Comparison of ENCODE assay signal across 35 mouse cellular contexts in the genomic region with DNA sequence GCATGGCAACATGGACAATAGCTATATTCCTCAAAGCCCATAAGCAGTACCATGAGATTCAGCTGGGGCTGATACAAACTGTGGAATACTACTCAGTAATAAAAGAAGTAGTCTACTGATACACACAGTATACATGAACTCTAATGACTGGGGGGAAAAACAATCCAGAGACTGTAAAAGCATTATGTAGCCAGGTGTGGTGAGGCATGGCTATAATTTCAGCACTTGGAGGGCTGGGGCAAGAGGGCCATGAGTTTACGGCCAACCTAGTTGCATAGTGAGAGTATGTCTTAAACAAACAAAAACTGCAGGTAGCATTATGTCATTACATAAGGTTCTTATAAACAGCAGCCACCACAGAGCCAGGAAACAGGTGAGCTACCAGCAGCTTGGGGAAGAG. TPM values are rescaled to one million over a fixed set of nuclear protein-coding genes. Genes with fewer than 3 reads are reported as not detected.
"Had no signal": no experiment of that assay in that cellular context is flagged by ENCODE, and none has a peak within 500 bp of the region (broad histone marks: within the 10 kb centered on the region; RNA-seq: fewer than 3 reads in every experiment).

No protein-coding gene starts in this region.

- H3K4me2 ChIP-seq: heart, embryonic 11.5 days; heart, embryonic 12.5 days; heart, embryonic 13.5 days; heart, embryonic 15.5 days; hindbrain, embryonic 12.5 days; hindbrain, embryonic 13.5 days; hindbrain, embryonic 14.5 days; hindbrain, embryonic 15.5 days; intestine, embryonic 15.5 days; kidney, embryonic 15.5 days had no signal

- H3K27ac ChIP-seq: heart, embryonic 10.5 days; heart, embryonic 13.5 days; heart, embryonic 15.5 days; hindbrain, embryonic 10.5 days; hindbrain, embryonic 12.5 days; hindbrain, embryonic 13.5 days; hindbrain, embryonic 14.5 days; hindbrain, embryonic 15.5 days; hindbrain, postnatal 0 days; intestine, embryonic 15.5 days; kidney, embryonic 15.5 days; kidney, postnatal 0 days; layer of hippocampus, adult 2 months; left cerebral cortex, adult 2 months had no signal

- H3K4me1 ChIP-seq: heart, embryonic 10.5 days; heart, embryonic 12.5 days; heart, embryonic 13.5 days; heart, embryonic 15.5 days; hindbrain, embryonic 10.5 days; hindbrain, embryonic 12.5 days; hindbrain, embryonic 13.5 days; hindbrain, embryonic 15.5 days; intestine, embryonic 15.5 days; kidney, embryonic 15.5 days had no signal

- ATAC-seq: hindbrain, embryonic 16.5 days; hindbrain, postnatal 0 days; inflammation-experienced regulatory T-cells, adult 6 months; intestine, embryonic 15.5 days had no signal

- H3K4me3 ChIP-seq: heart, embryonic 10.5 days; heart, embryonic 12.5 days; heart, embryonic 13.5 days; heart, embryonic 15.5 days; hindbrain, embryonic 10.5 days; hindbrain, embryonic 12.5 days; hindbrain, embryonic 13.5 days; hindbrain, embryonic 15.5 days; intestine, embryonic 15.5 days; kidney, embryonic 15.5 days; layer of hippocampus, adult 2 months; left cerebral cortex, adult 2 months had no signal

- H3K9me3 ChIP-seq: heart, embryonic 10.5 days; heart, embryonic 12.5 days; heart, embryonic 13.5 days; heart, embryonic 15.5 days; hindbrain, embryonic 10.5 days; hindbrain, embryonic 12.5 days; hindbrain, embryonic 13.5 days; hindbrain, embryonic 15.5 days; intestine, embryonic 15.5 days; kidney, embryonic 15.5 days had no signal

- H3K36me3 ChIP-seq: heart, embryonic 10.5 days; heart, embryonic 12.5 days; heart, embryonic 13.5 days; heart, embryonic 15.5 days; hindbrain, embryonic 10.5 days; hindbrain, embryonic 12.5 days; hindbrain, embryonic 13.5 days; hindbrain, embryonic 15.5 days; intestine, embryonic 15.5 days; kidney, embryonic 15.5 days had no signal

- H3K9ac ChIP-seq: heart, embryonic 12.5 days; heart, embryonic 13.5 days; heart, embryonic 15.5 days; hindbrain, embryonic 12.5 days; hindbrain, embryonic 13.5 days; hindbrain, embryonic 14.5 days; hindbrain, embryonic 15.5 days; intestine, embryonic 15.5 days; kidney, embryonic 15.5 days had no signal

- DNase-seq: heart, postnatal 10 days; heart, postnatal 14 days; heart, postnatal 36 days; heart, postnatal 4 days; kidney, adult 11 months; kidney, adult 18-20 months; kidney, adult 2 months; kidney, adult 8-10 months; kidney, adult 9 months; kidney, postnatal 10 days; kidney, postnatal 14 days; kidney, postnatal 25 days; kidney, postnatal 36 days; kidney, postnatal 4 days; layer of hippocampus, adult 9-11 months; layer of hippocampus, postnatal 36 days had no signal

- H3K27me3 ChIP-seq: heart, embryonic 12.5 days; heart, embryonic 13.5 days; heart, embryonic 15.5 days; hindbrain, embryonic 12.5 days; hindbrain, embryonic 13.5 days; hindbrain, embryonic 15.5 days; intestine, embryonic 15.5 days; kidney, embryonic 15.5 days had no signal

RNA-seq across cellular contexts. Expression of a gene that starts 10.2 kb away (rescaled TPM):
- polyA plus RNA-seq: heart, embryonic 13.5 days; hindbrain, embryonic 12.5 days; hindbrain, embryonic 13.5 days; hindbrain, embryonic 14.5 days; hindbrain, embryonic 15.5 days; inflammation-experienced regulatory T-cells, adult 6 months; kidney, embryonic 14.5 days had no signal
